In the genomic region with DNA sequence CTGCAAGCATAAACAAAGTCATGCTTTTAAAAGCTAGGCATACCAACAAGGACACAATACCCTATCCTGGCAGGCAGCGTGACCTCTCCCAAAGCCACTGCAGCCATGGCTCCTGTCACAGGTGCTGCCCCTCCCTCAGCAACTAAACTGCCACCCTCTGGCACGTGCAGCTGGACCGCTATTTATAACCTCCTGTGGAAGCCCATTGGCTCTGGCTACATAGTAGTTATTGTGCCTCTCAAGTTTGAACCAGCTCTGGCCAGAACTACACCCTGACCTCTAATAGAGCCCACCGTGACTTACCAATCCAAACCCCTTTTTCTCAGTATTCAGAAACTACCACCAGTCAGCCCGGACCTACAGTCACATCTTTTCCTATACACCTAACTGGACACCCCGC, we compare ENCODE assay signal across 8 mouse cellular contexts. TPM values are rescaled to one million over a fixed set of nuclear protein-coding genes. Genes with fewer than 3 reads are reported as not detected.
DNase-seq lines count a peak whose midpoint lies in the region; ATAC-seq and TF ChIP-seq lines count a peak whose summit lies in the region.

No protein-coding gene starts in this region.

- H3K4me1 ChIP-seq in forebrain, embryonic 11.5 days (replicated peaks; ENCODE audit: control insufficient read depth, insufficient read depth, low read length): peaks cover 7% of the 10 kb centered on the region; the same call in 1 of the 2 replicates
- peaks cover 27% of the 10 kb centered on the region for H3K4me1 ChIP-seq in limb, embryonic 13.5 days

- no peak for DNase-seq in layer of hippocampus, adult 2 months (ENCODE audit: low spot score in 2 of 2)
- DNase-seq in layer of hippocampus, postnatal 25 days (ENCODE audit: extremely low spot score in 1 of 2, low spot score in 1 of 2): no peak
- DNase-seq in forebrain, embryonic 11.5 days (ENCODE audit: low spot score): peak; percentile 60
- DNase-seq in heart, postnatal 4 days: peak; percentile 74
- DNase-seq in naive thymus-derived CD4-positive, alpha-beta T cell, adult 2 months (ENCODE audit: low read depth): peak; percentile 10
- no peak for DNase-seq in frontal cortex, postnatal 14 days (ENCODE audit: low spot score in 2 of 2)
- DNase-seq in urinary bladder, adult 2 months (ENCODE audit: low spot score): no peak

- H3K27ac ChIP-seq in layer of hippocampus, adult 2 months: no peak overlapping the region
- H3K27ac ChIP-seq in forebrain, embryonic 11.5 days (ENCODE audit: low read depth, low read length): no peak overlapping the region
- no peak overlapping the region for H3K27ac ChIP-seq in limb, embryonic 13.5 days

- H3K9ac ChIP-seq in forebrain, embryonic 11.5 days (ENCODE audit: low read length): peak overlapping the region; percentile 84
- H3K9ac ChIP-seq in limb, embryonic 13.5 days: peak overlapping the region; percentile 86

- no peaks in the 10 kb centered on the region; the same call in 1 of the 2 replicates for H3K9me3 ChIP-seq in forebrain, embryonic 11.5 days (ENCODE audit: control insufficient read depth, low read length)
- no peaks in the 10 kb centered on the region for H3K9me3 ChIP-seq in limb, embryonic 13.5 days

- H3K4me2 ChIP-seq in forebrain, embryonic 11.5 days (ENCODE audit: low read depth, low read length, severe bottlenecking): peak overlapping the region; percentile 73
- H3K4me2 ChIP-seq in limb, embryonic 13.5 days (replicated peaks): peak overlapping the region; percentile 73

- peak; percentile 15; the same call in 1 of the 2 replicates for ATAC-seq in forebrain, embryonic 11.5 days (replicated peaks; ENCODE audit: low FRiP score)
- no peak for ATAC-seq in limb, embryonic 13.5 days (ENCODE audit: low FRiP score, low read depth)

- WGBS in forebrain, embryonic 11.5 days: 4% methylated on average over 6 of the region's 6 CpGs
- WGBS in limb, embryonic 13.5 days: 3% methylated on average over 6 of the region's 6 CpGs

- H3K4me3 ChIP-seq in layer of hippocampus, adult 2 months: peak overlapping the region; percentile 90
- peak overlapping the region; percentile 62 for H3K4me3 ChIP-seq in forebrain, embryonic 11.5 days (ENCODE audit: low read depth, low read length)
- peak overlapping the region; percentile 88 for H3K4me3 ChIP-seq in limb, embryonic 13.5 days

- no peaks in the 10 kb centered on the region for H3K27me3 ChIP-seq in forebrain, embryonic 11.5 days (ENCODE audit: control insufficient read depth, insufficient read depth, low read length)
- H3K27me3 ChIP-seq in limb, embryonic 13.5 days: no peaks in the 10 kb centered on the region

- H3K36me3 ChIP-seq in forebrain, embryonic 11.5 days (ENCODE audit: control insufficient read depth, insufficient read depth, low read length): peaks cover 2% of the 10 kb centered on the region; the same call in 1 of the 2 replicates
- peaks cover 9% of the 10 kb centered on the region for H3K36me3 ChIP-seq in limb, embryonic 13.5 days

- no peak for TF ChIP-seq CTCF in layer of hippocampus, adult 2 months (conservative IDR thresholded peaks at IDR 0.05)

RNA-seq across cellular contexts. Expression of gene Paip1, which starts 20.4 kb away (rescaled TPM):
- 10 to 100 TPM; 97.2 to 98.9 TPM for total RNA-seq in layer of hippocampus, adult 2 months (2021)
- total RNA-seq in layer of hippocampus, postnatal 25 days (2021): 100 to 1,000 TPM; 101 to 103 TPM
- polyA plus RNA-seq in forebrain, embryonic 11.5 days (2014; fragmentation: Nextera tagmentation; extraction: Ambion mirVana): 117 and 128 TPM in 2 replicates
- 100 to 1,000 TPM; 115 to 119 TPM for total RNA-seq in heart, postnatal 4 days (2021)
- 94.3 and 100 TPM in 2 replicates for polyA plus RNA-seq in limb, embryonic 13.5 days (2015; fragmentation: Nextera tagmentation; extraction: Ambion mirVana)
- 43.5 and 48.6 TPM in 2 replicates for polyA plus RNA-seq in urinary bladder, adult 2 months (2012; rRNA removed)

RNA-seq across cellular contexts. Expression of gene 4833420G17Rik, which starts 54.5 kb away (rescaled TPM):
- total RNA-seq in layer of hippocampus, adult 2 months (2021): 10 to 100 TPM; 26.8 to 27.5 TPM
- total RNA-seq in layer of hippocampus, postnatal 25 days (2021): 10 to 100 TPM; 23.2 to 28.0 TPM
- 81.3 and 90.4 TPM in 2 replicates for polyA plus RNA-seq in forebrain, embryonic 11.5 days (2014; fragmentation: Nextera tagmentation; extraction: Ambion mirVana)
- total RNA-seq in heart, postnatal 4 days (2021): 10 to 100 TPM; 14.1 to 16.3 TPM
- 85.4 and 87.4 TPM in 2 replicates for polyA plus RNA-seq in limb, embryonic 13.5 days (2015; fragmentation: Nextera tagmentation; extraction: Ambion mirVana)
- 55.7 and 64.4 TPM in 2 replicates for polyA plus RNA-seq in urinary bladder, adult 2 months (2012; rRNA removed)

Comparison
In these comparisons a context has a peak if more than half of its experiments do, and no peak if none do; other contexts are left out.
1. DNase-seq: peak in forebrain, embryonic 11.5 days (single experiment), heart, postnatal 4 days (single experiment) and naive thymus-derived CD4-positive, alpha-beta T cell, adult 2 months (single experiment); none in layer of hippocampus, adult 2 months (0 of 2), layer of hippocampus, postnatal 25 days (0 of 2), frontal cortex, postnatal 14 days (0 of 2) and urinary bladder, adult 2 months (single experiment).
2. Peak in every context shown above with its lines, with median percentiles within 50 percentile points of each other: H3K4me3 ChIP-seq.